Mouse (Mus musculus) heart, embryonic 16.5 days (tissue): ENCODE measurements around the gene Rps2. TPM values are rescaled to one million over a fixed set of nuclear protein-coding genes. Genes with fewer than 3 reads are reported as not detected.

Experiments used
- ATAC-seq: fragments of 200-750 bp; cut with Nextera tagmentation; replicated peaks from 2 replicates; pipeline ENCODE4 v1.8.0; 2017; ENCODE audit warnings: moderate number of reproducible peaks; ENCODE audit not compliant: insufficient read depth, low FRiP score; ENCODE audit errors: extremely low read depth
- H3K27ac ChIP-seq: fragments of 300-500 bp; sonication (generic); 2 replicates; pipeline ENCODE4 v1.5.1; 2014; ENCODE audit warnings: mild to moderate bottlenecking, low read length, control low read depth, moderate library complexity
- H3K27me3 ChIP-seq: fragments of 300-500 bp; sonication (generic); 2 replicates; pipeline ENCODE4 v1.6.1; 2014; ENCODE audit warnings: low read length, mixed read lengths; ENCODE audit not compliant: control insufficient read depth, insufficient read depth
- H3K36me3 ChIP-seq: fragments of 300-500 bp; sonication (generic); 2 replicates; pipeline ENCODE4 v1.6.1; 2014; ENCODE audit not compliant: control insufficient read depth, insufficient read depth
- H3K4me1 ChIP-seq: fragments of 300-500 bp; sonication (generic); 2 replicates; pipeline ENCODE4 v1.6.1; 2014; ENCODE audit warnings: low read length, mixed read lengths; ENCODE audit not compliant: control insufficient read depth, insufficient read depth
- H3K4me2 ChIP-seq: fragments of 300-500 bp; sonication (generic); 2 replicates; pipeline ENCODE4 v1.6.1; 2014; ENCODE audit warnings: low read depth, mild to moderate bottlenecking, control low read depth, low read length
- H3K4me3 ChIP-seq: fragments of 300-500 bp; sonication (generic); 2 replicates; pipeline ENCODE4 v1.5.1; 2014; ENCODE audit warnings: mild to moderate bottlenecking, control low read depth, low read length
- H3K9ac ChIP-seq: fragments of 300-500 bp; sonication (generic); 2 replicates; pipeline ENCODE4 v1.6.1; 2014; ENCODE audit warnings: low read length, control low read depth
- H3K9me3 ChIP-seq: fragments of 300-500 bp; sonication (generic); replicated peaks from 2 replicates; pipeline ENCODE4 v1.6.1; 2016; ENCODE audit warnings: low read length; ENCODE audit not compliant: control insufficient read depth
- WGBS: fragments of 180-500 bp; shearing (Covaris S2); extraction: QIAGEN DNeasy Blood & Tissue Kit; methylation state at CpG from one replicate; pipeline ENCODE4 v1.1.7; 2014; 5-methylcytosine and 5-hydroxymethylcytosine counted together
- polyA plus RNA-seq: library from polyadenylated mRNA; unstranded; fragments of >200 nt; fragmentation: Nextera tagmentation; extraction: Ambion mirVana; gene quantifications from 2 replicates; pipeline ENCODE4 v1.2.1, GENCODE M21; 2015

Gene Rps2
- polyA plus RNA-seq, 1 experiment from 2014 or later, result 843 TPM

- ATAC-seq, result no peak
- no peak overlapping the region for H3K4me3 ChIP-seq
- H3K9me3 ChIP-seq, result peaks cover 5% of the 10 kb centered on the region; the same call in 1 of the 2 replicates
- H3K4me2 ChIP-seq, result no peak overlapping the region
- no peaks in the 10 kb centered on the region for H3K27me3 ChIP-seq
- H3K27ac ChIP-seq, result no peak overlapping the region
- H3K36me3 ChIP-seq, result no peaks in the 10 kb centered on the region
- WGBS, result 44% methylated on average over 3 of the region's 3 CpGs
- H3K9ac ChIP-seq, result no peak overlapping the region
- 0 out of 2 replicates have a peak, but pooled peaks cover 3% of the 10 kb centered on the region for H3K4me1 ChIP-seq
Observed at GRCm38 (mm10) chr17:24769146-24769545, 51.2 kb downstream of the Rps2 start.

Other genes starting within 250 kb of the Rps2 start
- gene E4f1, start 247.8 kb upstream of the Rps2 start, polyA plus RNA-seq, result 27.7 and 28.8 TPM in 2 replicates
- gene Pgp, start 247.7 kb upstream of the Rps2 start, polyA plus RNA-seq, result 71.1 and 76.0 TPM in 2 replicates
- gene Bricd5, start 244.2 kb upstream of the Rps2 start, polyA plus RNA-seq, result 0.21 and 0.25 TPM in 2 replicates
- 18.7 and 19.5 TPM in 2 replicates for gene Mlst8, start 239.0 kb upstream of the Rps2 start, polyA plus RNA-seq
- 0.24 and 0.52 TPM in 2 replicates for gene Caskin1, start 229.5 kb upstream of the Rps2 start, polyA plus RNA-seq
- gene Traf7, start 190.2 kb upstream of the Rps2 start, polyA plus RNA-seq, result 77.6 and 80.7 TPM in 2 replicates
- gene Rab26, start 183.9 kb upstream of the Rps2 start, polyA plus RNA-seq, result 0.87 and 0.92 TPM in 2 replicates
- gene Pkd1, start 168.3 kb upstream of the Rps2 start, polyA plus RNA-seq, result 17.6 and 18.4 TPM in 2 replicates
- gene Tsc2, start 85.5 kb upstream of the Rps2 start, polyA plus RNA-seq, result 48.1 and 53.3 TPM in 2 replicates
- 11.2 and 12.7 TPM in 2 replicates for gene Nthl1, start 85.4 kb upstream of the Rps2 start, polyA plus RNA-seq
- gene Slc9a3r2, start 67.8 kb upstream of the Rps2 start, polyA plus RNA-seq, result 50.8 and 63.9 TPM in 2 replicates
- 0.62 TPM in 1 of 2 replicates, not detected in the other for gene Npw, start 59.7 kb upstream of the Rps2 start, polyA plus RNA-seq
- 11.9 and 17.0 TPM in 2 replicates for gene Zfp598, start 48.4 kb upstream of the Rps2 start, polyA plus RNA-seq
- gene Syngr3, start 28.2 kb upstream of the Rps2 start, polyA plus RNA-seq, result 0.60 and 0.67 TPM in 2 replicates
- 27.6 and 29.7 TPM in 2 replicates for gene Gfer, start 22.0 kb upstream of the Rps2 start, polyA plus RNA-seq
- gene Noxo1, start 21.9 kb upstream of the Rps2 start, polyA plus RNA-seq, result 0.97 and 1.2 TPM in 2 replicates
- gene Tbl3, start 10.5 kb upstream of the Rps2 start, polyA plus RNA-seq, result 44.3 and 47.5 TPM in 2 replicates
- gene Rnf151, start 53 bp upstream of the Rps2 start, polyA plus RNA-seq, result not detected in 2 replicates
- 570 and 615 TPM in 2 replicates for gene Ndufb10, start 6.4 kb downstream of the Rps2 start, polyA plus RNA-seq
- 1.7 and 2.4 TPM in 2 replicates for gene Rpl3l, start 9.7 kb downstream of the Rps2 start, polyA plus RNA-seq
- gene Msrb1, start 18.5 kb downstream of the Rps2 start, polyA plus RNA-seq, result 19.0 and 21.2 TPM in 2 replicates
- gene Hs3st6, start 34.9 kb downstream of the Rps2 start, polyA plus RNA-seq, result 0.21 and 0.36 TPM in 2 replicates
- not detected in 2 replicates for gene Meiob, start 86.2 kb downstream of the Rps2 start, polyA plus RNA-seq
- gene Hagh, start 122.0 kb downstream of the Rps2 start, polyA plus RNA-seq, result 69.1 and 71.8 TPM in 2 replicates
- gene Fahd1, start 132.2 kb downstream of the Rps2 start, polyA plus RNA-seq, result 50.2 and 59.9 TPM in 2 replicates
- 0.40 and 0.70 TPM in 2 replicates for gene Igfals, start 147.9 kb downstream of the Rps2 start, polyA plus RNA-seq
- 37.9 and 38.3 TPM in 2 replicates for gene Nubp2, start 168.2 kb downstream of the Rps2 start, polyA plus RNA-seq
- gene Spsb3, start 168.5 kb downstream of the Rps2 start, polyA plus RNA-seq, result 33.7 and 34.0 TPM in 2 replicates
- 18.2 and 20.4 TPM in 2 replicates for gene Eme2, start 177.0 kb downstream of the Rps2 start, polyA plus RNA-seq
- gene Mrps34, start 177.0 kb downstream of the Rps2 start, polyA plus RNA-seq, result 86.8 and 94.8 TPM in 2 replicates
- gene Nme3, start 178.4 kb downstream of the Rps2 start, polyA plus RNA-seq, result 38.2 and 42.1 TPM in 2 replicates
- 30.1 and 33.0 TPM in 2 replicates for gene Mapk8ip3, start 218.9 kb downstream of the Rps2 start, polyA plus RNA-seq
- 79.3 and 82.5 TPM in 2 replicates for gene Jpt2, start 242.6 kb downstream of the Rps2 start, polyA plus RNA-seq